Mouse (Mus musculus): ENCODE measurements around the gene Spats2l.

GRCm38 (mm10) chr1:57735877-57736276 is 38.1 kb upstream of the Spats2l start:
- TF ChIP-seq CTCF (IDR thresholded peaks at IDR 0.05; ENCODE audit: low read depth) (no peak), EP300 (IDR thresholded peaks at IDR 0.05; ENCODE audit: low read depth) (no peak)

Measured in liver, embryonic 14.5 days (tissue).